Mouse (Mus musculus): ENCODE results near the gene Tie1. TPM values are rescaled to one million over a fixed set of nuclear protein-coding genes. Genes with fewer than 3 reads are reported as not detected.

The Tie1 gene
- polyA plus RNA-seq, 1 experiment from 2014 or later: 48.7 TPM

DNA sequence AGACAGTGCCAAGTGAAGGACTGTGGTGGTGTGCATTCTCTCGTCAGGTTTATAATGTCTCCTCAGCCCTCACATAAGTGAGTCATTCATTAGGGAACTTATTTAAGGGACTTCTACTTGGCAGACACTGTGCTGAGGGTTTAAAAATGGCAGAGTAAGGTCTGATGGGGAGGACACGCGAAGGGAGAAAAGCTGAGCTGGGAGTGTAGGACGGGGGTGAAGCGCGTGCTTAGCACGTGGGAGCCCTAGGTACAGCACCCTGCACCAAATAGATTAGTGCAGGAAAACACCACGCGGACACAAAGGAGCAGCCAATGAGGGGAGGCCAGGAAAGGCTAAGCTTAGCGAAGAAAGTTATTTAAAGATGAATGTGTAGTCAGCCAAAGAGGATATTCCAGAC lies 44.8 kb downstream of the Tie1 start:
- H3K4me1 ChIP-seq (ENCODE audit: control insufficient read depth in 2 of 2, insufficient read depth in 2 of 2, low read length in 2 of 2): peaks cover 0 to 8% of the 10 kb centered on the region in 2 experiments; a peak in 1 of 4 replicates
- no peak overlapping the region for H3K27ac ChIP-seq (replicated peaks in 1 of 2; ENCODE audit: control insufficient read depth in 1 of 2, insufficient read depth in 1 of 2, low read depth in 2 of 2, low read length in 2 of 2)
- no peak overlapping the region for H3K9ac ChIP-seq (ENCODE audit: low read length)
- no peaks in the 10 kb centered on the region for H3K36me3 ChIP-seq (ENCODE audit: control insufficient read depth, insufficient read depth, low read length)
- no peaks in the 10 kb centered on the region for H3K9me3 ChIP-seq (ENCODE audit: control insufficient read depth, low read length)
- no peak overlapping the region for H3K4me2 ChIP-seq (ENCODE audit: low read length)
- H3K27me3 ChIP-seq (ENCODE audit: control insufficient read depth, insufficient read depth, low read length): no peaks in the 10 kb centered on the region
- no peak overlapping the region for H3K4me3 ChIP-seq (ENCODE audit: control insufficient read depth in 1 of 2, insufficient read depth in 1 of 2, low read depth in 1 of 2, low read length in 2 of 2)
- no peak for ATAC-seq (ENCODE audit: insufficient number of reproducible peaks, insufficient read depth, low FRiP score, low read depth)
- WGBS: 73% methylated on average over 10 of the region's 10 CpGs

DNA sequence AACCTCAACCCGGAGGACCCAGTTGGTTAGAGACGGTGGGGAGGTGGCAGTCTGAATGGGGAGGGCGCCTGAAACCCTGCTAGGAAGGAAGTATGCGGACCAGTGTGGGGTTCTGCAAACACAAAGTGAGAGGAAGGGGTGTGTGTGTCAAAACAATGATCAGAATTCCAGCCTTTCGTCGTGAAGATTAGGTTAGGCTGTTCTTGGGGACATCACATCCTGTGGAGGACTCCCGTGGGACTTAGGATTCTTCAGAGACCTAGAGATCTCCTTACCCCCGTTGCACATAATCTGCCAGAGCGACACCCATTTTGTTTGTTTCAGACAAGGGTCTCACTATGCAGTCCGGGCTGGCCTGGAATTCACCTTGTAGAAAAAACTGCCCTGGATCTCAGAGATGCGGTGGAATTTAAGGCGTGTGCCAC lies 52.0 kb downstream of the Tie1 start:
- H3K4me3 ChIP-seq (ENCODE audit: control insufficient read depth in 1 of 2, insufficient read depth in 1 of 2, low read depth in 1 of 2, low read length in 2 of 2): peak overlapping the region; percentile 68 to 74
- peak overlapping the region; percentile 79 for H3K9ac ChIP-seq (ENCODE audit: low read length)
- peak; percentile 53 for ATAC-seq (ENCODE audit: insufficient number of reproducible peaks, insufficient read depth, low FRiP score, low read depth)
- no peaks in the 10 kb centered on the region for H3K9me3 ChIP-seq (ENCODE audit: control insufficient read depth, low read length)
- peaks cover 27 to 36% of the 10 kb centered on the region in 2 experiments for H3K4me1 ChIP-seq (ENCODE audit: control insufficient read depth in 2 of 2, insufficient read depth in 2 of 2, low read length in 2 of 2)
- H3K36me3 ChIP-seq (ENCODE audit: control insufficient read depth, insufficient read depth, low read length): peaks cover 30% of the 10 kb centered on the region
- peak overlapping the region; percentile 97 for H3K4me2 ChIP-seq (ENCODE audit: low read length)
- no peaks in the 10 kb centered on the region for H3K27me3 ChIP-seq (ENCODE audit: control insufficient read depth, insufficient read depth, low read length)
- WGBS: 4% methylated on average over 12 of the region's 12 CpGs
- peak overlapping the region; percentile 92 to 96 for H3K27ac ChIP-seq (replicated peaks in 1 of 2; ENCODE audit: control insufficient read depth in 1 of 2, insufficient read depth in 1 of 2, low read depth in 2 of 2, low read length in 2 of 2)

DNA sequence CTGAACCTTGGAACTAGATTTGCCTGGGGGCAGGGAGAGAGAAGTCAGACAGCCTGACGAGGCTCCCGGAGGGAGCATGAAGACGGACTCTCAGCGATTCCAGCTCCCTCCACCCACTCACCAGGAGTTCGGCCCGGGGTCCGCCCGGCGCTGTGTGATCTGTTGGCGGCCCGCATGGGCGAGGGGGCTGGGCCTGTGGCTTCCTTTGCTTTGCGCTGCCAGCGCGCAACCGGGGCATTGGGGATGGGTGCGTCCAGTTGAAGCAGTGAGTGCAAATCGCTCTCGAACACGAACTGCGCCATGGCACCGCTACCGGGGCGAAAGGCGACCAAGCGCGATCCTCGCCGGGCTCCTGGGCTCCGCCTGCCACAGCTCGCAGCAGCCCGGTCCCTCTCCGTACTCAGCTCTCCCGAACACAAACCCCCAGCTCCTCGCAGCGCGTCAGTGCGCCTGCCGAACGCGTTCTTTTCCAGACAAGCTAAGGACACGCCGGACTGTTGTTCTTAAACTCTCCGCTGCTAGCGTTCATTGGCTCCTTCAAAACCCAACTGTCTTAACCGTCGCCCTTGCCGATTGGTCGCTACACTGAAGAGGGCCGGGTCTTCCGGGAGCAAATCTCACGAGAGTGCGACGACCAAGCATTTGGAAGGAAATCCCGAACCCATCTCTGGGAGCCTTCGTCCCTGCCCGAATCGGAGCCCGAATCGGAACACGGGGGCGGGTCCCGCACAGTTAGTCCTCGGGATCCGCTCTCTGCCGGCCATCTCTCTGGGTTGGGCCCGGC lies 52.8 kb downstream of the Tie1 start, which contains the start of gene Cdc20:
TSS of gene Cdc20 (minus strand) at position 533 of the 784 bp plus-strand sequence.
- Histone ChIP-seq H3K9ac (ENCODE audit: low read length) (peak within 1 kb of the TSS; percentile 85), H3K4me3 (ENCODE audit: control insufficient read depth in 1 of 2, insufficient read depth in 1 of 2, low read depth in 1 of 2, low read length in 2 of 2) (peak within 1 kb of the TSS; percentile 68 to 74), H3K9me3 (ENCODE audit: control insufficient read depth, low read length) (no peaks in the 10 kb centered on the region), H3K4me1 (ENCODE audit: control insufficient read depth in 2 of 2, insufficient read depth in 2 of 2, low read length in 2 of 2) (peaks cover 27 to 36% of the 10 kb centered on the region in 2 experiments), H3K36me3 (ENCODE audit: control insufficient read depth, insufficient read depth, low read length) (peaks cover 38% of the 10 kb centered on the region), H3K27me3 (ENCODE audit: control insufficient read depth, insufficient read depth, low read length) (no peaks in the 10 kb centered on the region), H3K4me2 (ENCODE audit: low read length) (peak within 1 kb of the TSS; percentile 97), H3K27ac (replicated peaks in 1 of 2; ENCODE audit: control insufficient read depth in 1 of 2, insufficient read depth in 1 of 2, low read depth in 2 of 2, low read length in 2 of 2) (peak within 1 kb of the TSS; percentile 92 to 96)
- ATAC-seq (ENCODE audit: insufficient number of reproducible peaks, insufficient read depth, low FRiP score, low read depth): peak; percentile 92
- under 1% methylated on average over 67 of the region's 67 CpGs for WGBS

DNA sequence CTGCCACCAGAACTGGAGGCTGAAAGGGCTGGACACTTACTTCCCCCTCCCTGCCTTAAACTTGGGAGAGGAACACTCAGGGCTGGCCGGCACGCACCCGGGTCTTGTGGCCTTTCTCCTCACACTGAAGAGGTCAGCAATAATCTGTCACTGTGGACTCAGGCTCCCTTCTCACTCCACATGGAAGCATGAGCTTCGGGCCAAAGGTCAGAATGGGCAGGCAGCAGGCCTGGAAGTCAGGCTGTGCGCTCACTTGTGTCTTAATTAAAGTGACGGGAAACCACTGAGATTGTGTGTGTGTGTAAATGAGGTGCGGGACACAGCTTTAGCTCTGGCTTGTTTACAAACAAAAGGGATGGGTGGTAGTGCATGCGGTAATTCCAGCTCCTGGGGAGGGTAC lies 57.5 kb downstream of the Tie1 start:
- Histone ChIP-seq H3K36me3 (ENCODE audit: control insufficient read depth, insufficient read depth, low read length) (peaks cover 58% of the 10 kb centered on the region), H3K4me1 (ENCODE audit: control insufficient read depth in 2 of 2, insufficient read depth in 2 of 2, low read length in 2 of 2) (peaks cover 28 to 45% of the 10 kb centered on the region in 2 experiments), H3K27me3 (ENCODE audit: control insufficient read depth, insufficient read depth, low read length) (no peaks in the 10 kb centered on the region)

DNA sequence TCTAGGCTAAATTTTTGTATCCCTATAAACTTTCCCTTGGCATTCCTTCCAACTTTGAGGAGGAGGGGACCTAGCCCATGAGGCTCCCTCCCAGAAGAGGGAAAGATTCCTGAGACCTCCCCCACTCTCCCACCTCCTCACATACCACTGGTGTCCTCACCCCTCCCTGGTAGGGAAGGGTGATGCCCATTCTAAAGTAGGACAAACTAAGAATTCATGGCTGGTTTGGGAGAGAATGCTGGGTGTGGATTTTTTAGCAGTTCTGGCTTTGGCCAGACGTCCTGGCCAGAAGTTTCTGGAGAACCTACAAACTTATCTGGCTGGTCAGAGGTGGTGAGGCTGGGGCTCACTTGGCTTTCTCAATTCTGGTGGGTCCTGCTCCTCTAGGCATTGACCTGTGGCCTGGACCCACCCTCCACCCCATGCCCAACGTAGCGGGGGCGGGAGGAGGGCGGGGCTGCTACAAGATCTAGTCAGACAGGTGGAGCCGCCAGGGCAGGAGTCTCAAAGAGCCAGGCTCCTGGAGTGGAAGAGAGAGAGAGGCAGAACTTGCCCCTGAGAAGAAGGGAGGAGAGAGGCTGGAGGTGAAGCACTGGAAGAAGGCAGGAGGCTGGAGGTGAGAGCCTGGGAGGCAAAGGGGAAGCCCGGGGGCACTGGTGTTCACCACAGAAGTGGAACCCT lies 60.5 kb downstream of the Tie1 start:
- 45% methylated on average over 7 of the region's 7 CpGs for WGBS
- H3K9me3 ChIP-seq (ENCODE audit: control insufficient read depth, low read length): no peaks in the 10 kb centered on the region
- H3K27me3 ChIP-seq (ENCODE audit: control insufficient read depth, insufficient read depth, low read length): no peaks in the 10 kb centered on the region
- H3K9ac ChIP-seq (ENCODE audit: low read length): peak overlapping the region; percentile 79
- peak overlapping the region; percentile 86 for H3K4me2 ChIP-seq (ENCODE audit: low read length)
- peak overlapping the region in 1 of 2 experiments; percentile 61; a peak in 2 of 4 replicates for H3K4me3 ChIP-seq (ENCODE audit: control insufficient read depth in 1 of 2, insufficient read depth in 1 of 2, low read depth in 1 of 2, low read length in 2 of 2)
- H3K27ac ChIP-seq (replicated peaks in 1 of 2; ENCODE audit: control insufficient read depth in 1 of 2, insufficient read depth in 1 of 2, low read depth in 2 of 2, low read length in 2 of 2): peak overlapping the region in 1 of 2 experiments; percentile 72; a peak in 1 of 4 replicates
- ATAC-seq (ENCODE audit: insufficient number of reproducible peaks, insufficient read depth, low FRiP score, low read depth): no peak
- peaks cover 44% of the 10 kb centered on the region for H3K36me3 ChIP-seq (ENCODE audit: control insufficient read depth, insufficient read depth, low read length)
- peaks cover 12 to 26% of the 10 kb centered on the region in 2 experiments for H3K4me1 ChIP-seq (ENCODE audit: control insufficient read depth in 2 of 2, insufficient read depth in 2 of 2, low read length in 2 of 2)

More for the DNA sequence above, 57.5 kb downstream of the Tie1 start:
- Histone ChIP-seq H3K9ac (ENCODE audit: low read length) (no peak overlapping the region), H3K9me3 (ENCODE audit: control insufficient read depth, low read length) (no peaks in the 10 kb centered on the region), H3K27ac (replicated peaks in 1 of 2; ENCODE audit: control insufficient read depth in 1 of 2, insufficient read depth in 1 of 2, low read depth in 2 of 2, low read length in 2 of 2) (no peak overlapping the region), H3K4me3 (ENCODE audit: control insufficient read depth in 1 of 2, insufficient read depth in 1 of 2, low read depth in 1 of 2, low read length in 2 of 2) (no peak overlapping the region), H3K4me2 (ENCODE audit: low read length) (no peak overlapping the region)
- 84% methylated on average over 8 of the region's 8 CpGs for WGBS
- ATAC-seq (ENCODE audit: insufficient number of reproducible peaks, insufficient read depth, low FRiP score, low read depth): no peak

DNA sequence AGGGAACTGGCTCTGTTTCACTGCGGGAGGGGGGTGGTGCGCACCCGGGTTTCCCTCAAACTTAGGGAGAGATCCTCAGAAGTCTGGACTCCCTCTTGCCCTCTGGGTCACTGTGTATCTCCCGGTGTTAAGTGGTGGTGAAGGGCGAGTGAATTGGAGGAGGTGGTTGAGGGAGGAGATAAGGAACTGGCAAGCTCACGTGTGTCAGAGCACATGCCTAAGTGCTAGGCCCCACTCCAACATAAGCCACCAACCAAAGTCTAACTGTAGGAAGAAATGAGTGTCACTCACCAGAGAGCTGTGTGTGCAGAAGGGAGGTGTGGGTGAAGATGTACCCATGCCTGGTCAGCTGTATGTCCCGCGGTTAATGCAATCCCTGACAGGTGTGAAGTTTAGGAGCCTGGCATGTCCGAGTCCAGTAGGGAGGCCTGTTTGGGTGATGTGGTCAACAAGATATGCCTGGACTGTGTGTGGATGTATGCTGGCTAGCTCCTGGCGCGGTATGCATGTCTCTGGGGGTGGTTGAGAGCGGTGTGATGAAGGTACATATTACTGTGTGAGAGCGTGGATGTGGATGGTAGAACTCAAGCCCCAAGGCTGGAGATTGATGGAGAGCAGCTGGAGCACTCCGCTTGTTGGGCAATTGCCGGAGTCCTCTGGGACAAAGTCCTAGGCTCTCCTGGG lies 61.2 kb downstream of the Tie1 start:
- H3K27me3 ChIP-seq (ENCODE audit: control insufficient read depth, insufficient read depth, low read length): no peaks in the 10 kb centered on the region
- peak overlapping the region; percentile 61 to 90 for H3K4me3 ChIP-seq (ENCODE audit: control insufficient read depth in 1 of 2, insufficient read depth in 1 of 2, low read depth in 1 of 2, low read length in 2 of 2)
- peak overlapping the region; percentile 72 to 85 for H3K27ac ChIP-seq (replicated peaks in 1 of 2; ENCODE audit: control insufficient read depth in 1 of 2, insufficient read depth in 1 of 2, low read depth in 2 of 2, low read length in 2 of 2)
- WGBS: 31% methylated on average over 15 of the region's 15 CpGs
- H3K4me1 ChIP-seq (ENCODE audit: control insufficient read depth in 2 of 2, insufficient read depth in 2 of 2, low read length in 2 of 2): peaks cover 12 to 21% of the 10 kb centered on the region in 2 experiments
- ATAC-seq (ENCODE audit: insufficient number of reproducible peaks, insufficient read depth, low FRiP score, low read depth): peak; percentile 30; the same call in 1 of the 2 replicates
- peaks cover 43% of the 10 kb centered on the region for H3K36me3 ChIP-seq (ENCODE audit: control insufficient read depth, insufficient read depth, low read length)
- peak overlapping the region; percentile 86 for H3K4me2 ChIP-seq (ENCODE audit: low read length)
- H3K9me3 ChIP-seq (ENCODE audit: control insufficient read depth, low read length): no peaks in the 10 kb centered on the region
- H3K9ac ChIP-seq (ENCODE audit: low read length): peak overlapping the region; percentile 79

DNA sequence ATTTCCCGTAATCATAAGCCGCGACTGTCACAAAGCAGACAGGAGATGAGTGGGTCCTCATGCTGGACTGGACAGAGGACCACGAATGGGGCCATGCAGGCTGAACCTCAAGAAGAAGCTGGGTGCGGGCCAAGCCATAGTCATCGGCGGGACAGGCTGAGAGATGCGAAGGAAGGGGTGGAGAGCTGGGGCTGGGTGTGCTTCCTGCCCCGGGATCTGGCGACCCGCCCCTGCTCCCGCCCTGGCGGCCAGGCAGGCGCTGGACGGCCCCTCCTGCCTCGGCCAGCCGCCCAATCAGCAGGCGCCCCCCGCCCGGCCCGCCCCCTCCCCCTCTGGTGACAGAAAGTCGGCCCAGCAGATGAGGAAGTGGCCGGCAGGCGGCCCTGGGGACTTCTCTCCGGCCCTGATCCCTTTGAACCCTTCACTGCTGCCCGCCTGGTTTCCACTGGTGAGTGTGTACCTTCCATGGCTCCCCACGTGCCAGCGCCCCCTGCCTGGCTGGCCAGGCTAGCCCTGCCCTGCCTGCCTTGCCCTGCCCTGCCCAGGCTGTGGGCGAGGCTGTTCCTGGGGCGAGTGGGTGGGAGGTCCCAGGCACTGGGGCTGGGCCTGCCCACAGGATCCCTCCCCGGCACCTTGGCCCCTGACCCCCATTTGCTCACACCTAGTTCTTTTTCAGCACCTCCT lies 62.0 kb downstream of the Tie1 start, which contains the start of gene Elovl1:
TSS of gene Elovl1 (plus strand) at position 326 of the 684 bp plus-strand sequence.
- ATAC-seq (ENCODE audit: insufficient number of reproducible peaks, insufficient read depth, low FRiP score, low read depth): peak; percentile 92
- peak within 1 kb of the TSS; percentile 61 to 90 for H3K4me3 ChIP-seq (ENCODE audit: control insufficient read depth in 1 of 2, insufficient read depth in 1 of 2, low read depth in 1 of 2, low read length in 2 of 2)
- H3K9ac ChIP-seq (ENCODE audit: low read length): peak within 1 kb of the TSS; percentile 79
- peaks cover 39% of the 10 kb centered on the region for H3K36me3 ChIP-seq (ENCODE audit: control insufficient read depth, insufficient read depth, low read length)
- peaks cover 12 to 21% of the 10 kb centered on the region in 2 experiments for H3K4me1 ChIP-seq (ENCODE audit: control insufficient read depth in 2 of 2, insufficient read depth in 2 of 2, low read length in 2 of 2)
- H3K4me2 ChIP-seq (ENCODE audit: low read length): peak within 1 kb of the TSS; percentile 86
- no peaks in the 10 kb centered on the region for H3K9me3 ChIP-seq (ENCODE audit: control insufficient read depth, low read length)
- H3K27me3 ChIP-seq (ENCODE audit: control insufficient read depth, insufficient read depth, low read length): no peaks in the 10 kb centered on the region
- 1% methylated on average over 19 of the region's 31 CpGs for WGBS
- H3K27ac ChIP-seq (replicated peaks in 1 of 2; ENCODE audit: control insufficient read depth in 1 of 2, insufficient read depth in 1 of 2, low read depth in 2 of 2, low read length in 2 of 2): peak within 1 kb of the TSS; percentile 72 to 85

Measured in heart, embryonic 14.5 days (tissue).